ENCODE assay signal across 17 mouse cellular contexts in the genomic region with DNA sequence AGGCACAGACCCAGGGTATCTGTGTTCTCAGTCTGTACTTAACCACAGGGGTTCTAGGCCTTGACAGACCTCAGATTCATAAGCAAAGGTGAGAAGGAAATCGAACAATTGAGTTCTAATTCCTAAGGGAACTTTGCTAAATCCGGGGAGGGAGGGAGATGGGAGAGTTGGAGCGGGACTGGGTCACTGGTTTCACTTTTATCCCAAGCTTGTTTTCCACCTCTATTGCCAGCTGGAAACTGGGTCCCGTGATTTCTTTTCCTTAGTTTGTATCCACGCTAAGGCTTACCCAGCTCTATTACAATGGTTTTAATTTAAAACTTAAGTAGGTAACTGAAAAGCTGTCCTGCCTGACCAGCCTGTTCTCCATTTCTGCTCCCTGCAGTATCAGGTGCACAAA.
"Had no signal": no experiment of that assay in that cellular context is flagged by ENCODE, and none has a peak within 500 bp of the region (broad histone marks: within the 10 kb centered on the region; RNA-seq: fewer than 3 reads in every experiment).

No protein-coding gene starts in this region.

- H3K9ac ChIP-seq: lung, embryonic 15.5 days; midbrain, embryonic 13.5 days; midbrain, embryonic 15.5 days; neural tube, embryonic 12.5 days; stomach, embryonic 15.5 days had no signal

- ATAC-seq: lung, postnatal 0 days; midbrain, embryonic 13.5 days had no signal

- H3K9me3 ChIP-seq: lung, embryonic 15.5 days; megakaryocyte, embryonic 14.5 days; midbrain, embryonic 13.5 days; midbrain, embryonic 15.5 days; neural tube, embryonic 12.5 days; stomach, embryonic 15.5 days had no signal

- H3K27ac ChIP-seq: lung, embryonic 15.5 days; macrophage; midbrain, embryonic 13.5 days; midbrain, embryonic 15.5 days; neural tube, embryonic 12.5 days; stomach, embryonic 15.5 days; stomach, postnatal 0 days had no signal

- H3K4me3 ChIP-seq: lung, embryonic 15.5 days; megakaryocyte, embryonic 14.5 days; midbrain, embryonic 13.5 days; midbrain, embryonic 15.5 days; neural tube, embryonic 12.5 days; stomach, embryonic 15.5 days had no signal

- DNase-seq: lung, adult 2 months; lung, postnatal 14 days; lung, postnatal 36 days; right cerebral cortex, postnatal 14 days; thymus, adult 2 months; thymus, postnatal 25 days; thymus, postnatal 4 days had no signal

- H3K4me1 ChIP-seq: lung, embryonic 15.5 days; midbrain, embryonic 13.5 days; midbrain, embryonic 15.5 days; neural tube, embryonic 12.5 days; stomach, embryonic 15.5 days had no signal

- H3K36me3 ChIP-seq: lung, embryonic 15.5 days; midbrain, embryonic 13.5 days; midbrain, embryonic 15.5 days; neural tube, embryonic 12.5 days; stomach, embryonic 15.5 days had no signal

- H3K27me3 ChIP-seq: lung, embryonic 15.5 days; megakaryocyte, embryonic 14.5 days; midbrain, embryonic 13.5 days; midbrain, embryonic 15.5 days; neural tube, embryonic 12.5 days; stomach, embryonic 15.5 days had no signal

- H3K4me2 ChIP-seq: lung, embryonic 15.5 days; midbrain, embryonic 11.5 days; midbrain, embryonic 13.5 days; midbrain, embryonic 15.5 days; neural tube, embryonic 12.5 days; stomach, embryonic 15.5 days had no signal
